Mouse (Mus musculus): Measurements from ENCODE around the gene Tekt3. TPM values are rescaled to one million over a fixed set of nuclear protein-coding genes. Genes with fewer than 3 reads are reported as not detected.

Tekt3 gene
- polyA plus RNA-seq (2014; fragmentation: Illumina TruSeq; extraction: RNeasy Lipid Tissue Mini Kit (QIAGEN cat#74804)) = not detected

DNA sequence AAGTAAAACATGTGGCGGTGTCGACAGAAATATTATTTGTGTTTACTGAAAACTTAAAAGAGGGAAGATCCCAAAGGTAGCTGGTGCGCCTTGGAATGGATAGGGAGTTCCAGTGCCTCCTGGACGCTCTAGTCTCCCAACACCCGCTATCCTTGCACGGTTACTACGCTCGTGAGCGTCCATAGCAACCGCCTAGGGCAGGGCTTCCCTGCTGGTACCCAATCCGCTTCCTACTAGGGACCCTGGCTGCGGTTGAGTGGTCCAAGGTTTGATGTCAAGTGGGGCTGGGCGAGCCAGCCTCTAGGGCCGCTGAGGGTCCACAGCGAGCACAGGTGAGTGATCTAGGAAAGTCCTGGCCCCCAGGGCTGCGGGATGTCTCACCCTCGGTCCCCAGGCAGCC, at the start of gene Tekt3:
Gene Tekt3, plus strand, starts transcription at position 209 of the 400 bp plus-strand sequence.

DNA sequence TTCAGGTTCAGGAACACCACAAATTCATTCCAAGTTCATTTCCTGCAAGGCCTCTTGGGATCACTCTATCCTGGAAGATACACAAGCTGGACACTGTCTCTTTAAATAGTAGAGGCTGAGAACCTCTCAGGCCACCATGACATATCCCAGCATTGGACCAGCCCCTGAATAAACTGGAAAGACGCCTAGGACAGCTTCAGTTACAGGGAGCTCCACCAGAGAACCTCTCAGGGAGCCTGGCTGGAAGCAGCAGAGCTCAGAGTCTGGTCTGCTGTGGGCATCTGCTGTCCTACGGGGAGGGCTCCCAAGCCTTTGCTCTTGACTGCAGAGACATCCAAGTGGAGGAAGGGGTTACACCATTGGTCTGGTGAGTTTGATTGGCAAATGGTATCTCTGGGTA, 67.3 kb downstream of the Tekt3 start, which contains the start of gene Pmp22:
Gene Pmp22, plus strand, starts transcription at position 199 of the 400 bp plus-strand sequence.

Other genes with a start within 250 kb of the Tekt3 start
- gene Trim16, start 241.4 kb upstream of the Tekt3 start, polyA plus RNA-seq (2014; fragmentation: Illumina TruSeq; extraction: RNeasy Lipid Tissue Mini Kit (QIAGEN cat#74804)) = 3.5 TPM
- 0.66 TPM for gene Fbxw10, start 214.6 kb upstream of the Tekt3 start, polyA plus RNA-seq (2014; fragmentation: Illumina TruSeq; extraction: RNeasy Lipid Tissue Mini Kit (QIAGEN cat#74804))
- gene Tvp23b, start 182.2 kb upstream of the Tekt3 start, polyA plus RNA-seq (2014; fragmentation: Illumina TruSeq; extraction: RNeasy Lipid Tissue Mini Kit (QIAGEN cat#74804)) = 142 TPM
- not detected for gene Cdrt4, start 110.5 kb upstream of the Tekt3 start, polyA plus RNA-seq (2014; fragmentation: Illumina TruSeq; extraction: RNeasy Lipid Tissue Mini Kit (QIAGEN cat#74804))
- 175 TPM for gene Pmp22, start 67.3 kb downstream of the Tekt3 start, polyA plus RNA-seq (2014; fragmentation: Illumina TruSeq; extraction: RNeasy Lipid Tissue Mini Kit (QIAGEN cat#74804))

Measured in ovary, adult 10 weeks (tissue).